Mouse (Mus musculus) leukemia stem cell, adult 10-12 weeks (primary cell): ENCODE data around the gene Scgb2b15. TPM values are rescaled to one million over a fixed set of nuclear protein-coding genes. Genes with fewer than 3 reads are reported as not detected.

ENCODE experiments used
- polyA plus RNA-seq: library from polyadenylated mRNA; stranded (reverse); fragments of >175 nt; gene quantifications from 2 replicates; pipeline ENCODE4 v1.2.3, GENCODE M21; 2012; ENCODE audit warnings: low replicate concordance

Gene Scgb2b15
- polyA plus RNA-seq, result not detected in 2 replicates

GRCm38 (mm10) chr7:32829562-32829961 is at the start of gene Scgb2b15:
Gene Scgb2b15 (minus strand): TSS chr7:32829662.

GRCm38 (mm10) chr7:32836254-32836653 is 6.8 kb upstream of the Scgb2b15 start, which contains the start of gene Scgb1b15:
Gene Scgb1b15 (plus strand): TSS chr7:32836554.

Other genes starting within 250 kb of the Scgb2b15 start
- gene Scgb1b15, start 6.9 kb upstream of the Scgb2b15 start, polyA plus RNA-seq, result not detected in 2 replicates
- gene Scgb2b17, start 226.9 kb upstream of the Scgb2b15 start, polyA plus RNA-seq, result not detected in 2 replicates
- gene Scgb1b17, start 233.8 kb upstream of the Scgb2b15 start, polyA plus RNA-seq, result not detected in 2 replicates